Comparison of ENCODE assay signal across 9 mouse cellular contexts in the genomic region with DNA sequence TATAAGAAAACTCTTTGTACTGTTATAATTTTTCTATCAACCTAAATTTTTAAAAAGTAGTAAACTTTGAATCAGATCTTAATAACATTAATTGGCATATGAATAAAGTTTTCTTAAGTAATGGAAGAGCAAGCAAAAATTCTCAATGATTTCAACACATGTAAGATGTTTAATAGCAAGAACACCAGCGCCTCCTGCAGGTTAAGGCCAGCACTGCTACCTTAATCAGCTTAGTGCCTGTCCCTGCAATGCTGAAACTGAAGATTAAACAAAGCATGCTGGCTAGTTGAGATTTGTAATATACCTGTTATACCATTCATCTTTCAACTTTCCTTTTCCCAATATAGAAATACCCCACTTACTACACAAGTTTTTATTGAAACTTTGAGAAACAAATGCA. TPM values are rescaled to one million over a fixed set of nuclear protein-coding genes. Genes with fewer than 3 reads are reported as not detected.
A peak's percentile ranks its signal among the peaks of the same experiment; 100 is the strongest.
DNase-seq lines count a peak whose midpoint lies in the region; ATAC-seq lines count a peak whose summit lies in the region.
"Had no signal": no experiment of that assay in that cellular context is flagged by ENCODE, and none has a peak within 500 bp of the region (broad histone marks: within the 10 kb centered on the region; RNA-seq: fewer than 3 reads in every experiment).

No protein-coding gene starts in this region.

- ATAC-seq in heart, embryonic 12.5 days (ENCODE audit: insufficient number of reproducible peaks, low FRiP score) = no peak
- ATAC-seq in erythroblast, adult 5-6 weeks (replicated peaks; ENCODE audit: low FRiP score, poor library complexity, severe bottlenecking) = 0 out of 2 replicates have a peak, but pooled peaks have one; percentile 78
- peak; percentile 62 to 84; a peak in 3 of 4 replicates for ATAC-seq in hematopoietic stem cell, adult 5-6 weeks (replicated peaks in 1 of 2; ENCODE audit: insufficient read depth in 1 of 2, low FRiP score in 2 of 2, low TSS enrichment in 1 of 2, low read depth in 1 of 2, poor library complexity in 2 of 2, severe bottlenecking in 2 of 2)
- 0 out of 2 replicates have a peak, but pooled peaks have one; percentile 11 for ATAC-seq in midbrain, embryonic 13.5 days

- H3K4me1 ChIP-seq in heart, embryonic 12.5 days (replicated peaks) = peaks cover 8% of the 10 kb centered on the region
- peaks cover 10% of the 10 kb centered on the region for H3K4me1 ChIP-seq in midbrain, embryonic 13.5 days (replicated peaks)

- peak; percentile 72 to 92 for DNase-seq in heart, adult 18-20 months
- peak; percentile 80 to 84 for DNase-seq in adrenal gland, postnatal 36 days
- peak; percentile 59 to 87 for DNase-seq in left cerebral cortex, adult 8-10 months (ENCODE audit: low spot score in 2 of 2)
- peak; percentile 67 to 87 for DNase-seq in spleen, postnatal 10 days (ENCODE audit: low spot score in 2 of 2)

- no peaks in the 10 kb centered on the region for H3K27me3 ChIP-seq in heart, embryonic 12.5 days (replicated peaks)
- no peaks in the 10 kb centered on the region for H3K27me3 ChIP-seq in midbrain, embryonic 13.5 days

- 0 out of 2 replicates have a peak, but pooled peaks cover 3% of the 10 kb centered on the region for H3K9me3 ChIP-seq in heart, embryonic 12.5 days (replicated peaks)
- no peaks in the 10 kb centered on the region for H3K9me3 ChIP-seq in midbrain, embryonic 13.5 days

- no peak overlapping the region for H3K4me3 ChIP-seq in heart, embryonic 12.5 days
- no peak overlapping the region for H3K4me3 ChIP-seq in midbrain, embryonic 13.5 days (replicated peaks)
- H3K4me3 ChIP-seq: myocyte had no signal

- H3K36me3 ChIP-seq in heart, embryonic 12.5 days = peaks cover 63% of the 10 kb centered on the region
- H3K36me3 ChIP-seq in midbrain, embryonic 13.5 days = peaks cover 59% of the 10 kb centered on the region

- H3K27ac ChIP-seq in heart, embryonic 12.5 days (ENCODE audit: poor library complexity, severe bottlenecking) = no peak overlapping the region
- H3K27ac ChIP-seq in midbrain, embryonic 13.5 days = no peak overlapping the region

- H3K9ac ChIP-seq in heart, embryonic 12.5 days = no peak overlapping the region
- H3K9ac ChIP-seq in midbrain, embryonic 13.5 days (replicated peaks) = no peak overlapping the region

- no peak overlapping the region for H3K4me2 ChIP-seq in heart, embryonic 12.5 days
- H3K4me2 ChIP-seq in midbrain, embryonic 13.5 days (replicated peaks) = no peak overlapping the region

- WGBS in heart, embryonic 12.5 days = 13% methylated on average over 1 of the region's 1 CpGs
- 10% methylated on average over 1 of the region's 1 CpGs for WGBS in midbrain, embryonic 13.5 days

RNA-seq across cellular contexts. Expression of a gene that starts 5.7 kb away (rescaled TPM):
- total RNA-seq in heart, adult 18-20 months (2021) = 10 to 100 TPM; 68.5 to 70.3 TPM
- 184 and 193 TPM in 2 replicates for polyA plus RNA-seq in heart, embryonic 12.5 days (2016; fragmentation: Nextera tagmentation; extraction: Ambion mirVana)
- total RNA-seq in adrenal gland, postnatal 36 days (2021) = 10 to 100 TPM; 74.1 to 76.9 TPM
- total RNA-seq in erythroblast, adult 5-6 weeks (2015; ENCODE audit: low replicate concordance) = 35.1 and 37.3 TPM in 2 replicates
- total RNA-seq in erythroblast, adult 5-6 weeks (2017; ENCODE audit: low replicate concordance) = 13.5 and 34.0 TPM in 2 replicates
- total RNA-seq in hematopoietic stem cell, adult 5-6 weeks (2017) = 147 and 180 TPM in 2 replicates
- 10 to 100 TPM; 44.3 to 47.0 (median 44.6) TPM for total RNA-seq in left cerebral cortex, adult 8-10 months (2022)
- 210 and 215 TPM in 2 replicates for polyA plus RNA-seq in midbrain, embryonic 13.5 days (2015; fragmentation: Nextera tagmentation; extraction: Ambion mirVana)
